Mouse (Mus musculus) ovary, postnatal 36 days (tissue): Measurements from ENCODE around the gene Fads1.

Experiments used
- DNase-seq: peaks from one replicate; pipeline ENCODE4 v3.0.0; 2022; ENCODE audit warnings: low spot score, mixed read lengths

Gene Fads1

GRCm38 (mm10) chr19:10176941-10177372 lies 5.7 kb upstream of the Fads1 start:
- DNase-seq: no peak

GRCm38 (mm10) chr19:10181225-10181624 lies 1.5 kb upstream of the Fads1 start:
- DNase-seq: no peak

- no peak for DNase-seq
Observed at GRCm38 (mm10) chr19:10182142-10182541, 546 bp upstream of the Fads1 start.

GRCm38 (mm10) chr19:10183299-10183983 lies 753 bp downstream of the Fads1 start:
- peak; percentile 66 for DNase-seq

DNA sequence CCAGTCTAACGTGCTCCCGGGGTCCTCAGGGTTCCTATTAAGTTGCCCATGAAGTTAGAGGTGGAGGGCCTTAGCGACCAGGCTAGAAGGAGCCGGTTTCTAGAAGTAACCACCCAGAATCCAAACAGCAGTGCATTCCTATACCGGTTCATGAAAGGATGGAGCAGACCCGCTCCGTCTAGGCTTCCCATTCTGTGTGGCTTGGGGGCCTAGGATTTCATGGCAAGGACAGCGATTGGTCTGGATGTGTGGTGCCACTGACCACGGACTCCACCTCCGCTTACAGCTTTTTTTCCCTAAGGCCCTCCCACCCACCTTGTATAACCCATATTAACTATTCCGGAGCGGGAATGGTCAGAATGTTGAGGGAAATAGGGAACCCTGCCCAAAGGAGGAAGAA lies 1.4 kb downstream of the Fads1 start:
- DNase-seq: no peak

DNA sequence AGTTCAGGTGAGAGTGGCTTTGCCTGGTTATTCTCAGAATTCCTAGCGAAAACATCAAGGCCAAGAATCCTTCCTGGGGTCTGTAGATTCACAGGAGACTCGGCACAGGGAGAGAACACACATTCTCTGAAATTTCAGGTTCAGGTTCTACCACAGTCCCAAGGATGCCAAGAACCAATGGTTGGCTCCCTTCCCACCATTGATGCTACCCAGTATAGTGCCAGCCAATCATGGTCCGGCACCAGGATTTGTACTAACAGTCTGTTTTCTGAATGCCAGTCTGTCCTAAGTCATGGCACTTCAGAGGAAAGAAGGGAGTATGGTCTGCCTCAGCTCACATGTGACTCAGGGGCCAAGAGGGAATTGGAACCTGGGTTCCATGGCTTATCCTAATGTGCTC lies 3.2 kb downstream of the Fads1 start:
- no peak for DNase-seq

GRCm38 (mm10) chr19:10186569-10186968 lies 3.9 kb downstream of the Fads1 start:
- no peak for DNase-seq

DNA sequence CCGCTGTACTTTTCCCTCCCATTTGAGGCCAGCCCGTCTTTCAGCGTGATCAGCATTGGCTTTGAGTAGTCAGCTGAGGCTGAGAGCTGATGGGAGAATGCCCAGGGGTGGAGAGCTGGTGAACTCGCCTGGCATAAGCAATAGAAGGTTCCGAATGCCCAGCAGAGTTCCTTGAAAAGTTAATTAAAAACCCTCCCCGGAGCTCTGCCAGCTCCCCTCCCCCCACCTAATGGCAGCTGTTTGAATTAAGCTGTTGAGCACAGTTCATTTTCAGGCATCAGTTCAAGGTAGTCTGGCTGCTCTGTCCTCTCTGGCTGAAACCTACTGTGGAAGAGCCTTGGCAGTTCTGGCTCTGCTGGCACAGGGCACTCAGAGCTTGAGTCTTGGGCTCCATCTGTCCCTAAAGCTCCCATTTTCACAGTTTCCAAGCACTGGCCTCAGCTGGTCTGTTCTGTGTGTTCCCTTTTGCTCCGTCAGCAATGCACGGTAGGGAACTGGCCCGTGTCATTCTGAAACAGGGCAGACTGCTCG lies 5.7 kb downstream of the Fads1 start:
- DNase-seq: peak; percentile 33

DNA sequence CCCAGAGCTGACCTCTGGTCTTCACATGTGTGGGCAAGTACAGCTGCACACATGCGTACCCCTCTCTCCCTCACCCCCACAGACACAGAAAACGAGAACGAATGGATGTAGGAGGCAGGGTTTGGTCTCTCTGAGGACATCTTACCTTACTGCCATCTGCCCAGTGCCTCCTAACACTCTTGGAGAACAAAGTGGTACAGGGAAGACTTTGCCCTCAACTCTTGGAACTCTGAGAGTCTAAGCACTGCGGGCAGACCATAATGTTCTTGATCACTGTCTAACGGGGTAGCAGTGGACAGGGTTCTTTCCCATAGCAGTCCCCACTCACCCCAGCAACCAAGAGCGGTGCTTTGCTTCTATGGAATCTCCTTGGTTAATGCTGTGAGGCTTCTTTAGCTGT lies 6.3 kb downstream of the Fads1 start:
- DNase-seq: no peak

- no peak for DNase-seq
Observed at GRCm38 (mm10) chr19:10189940-10190339, 7.3 kb downstream of the Fads1 start.

- DNase-seq: peak; percentile 61
Observed at GRCm38 (mm10) chr19:10190796-10191195, 8.1 kb downstream of the Fads1 start.

GRCm38 (mm10) chr19:10191326-10191725 lies 8.6 kb downstream of the Fads1 start:
- DNase-seq: no peak

DNA sequence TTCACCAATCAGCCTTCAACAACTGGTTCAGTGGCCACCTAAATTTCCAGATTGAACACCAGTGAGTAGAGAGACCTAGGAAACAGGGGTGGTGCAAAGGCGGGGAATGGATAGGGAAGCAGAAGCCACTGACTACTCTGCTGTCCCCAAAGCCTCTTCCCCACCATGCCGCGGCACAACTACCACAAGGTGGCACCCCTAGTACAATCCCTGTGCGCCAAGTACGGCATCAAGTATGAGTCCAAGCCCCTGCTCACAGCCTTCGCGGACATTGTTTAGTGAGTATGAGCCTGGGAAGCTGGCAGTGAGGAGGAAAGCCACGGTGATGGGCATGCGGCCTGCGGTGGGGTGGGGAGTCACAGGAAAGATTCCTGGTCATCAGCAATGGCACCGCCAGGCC lies 11.6 kb downstream of the Fads1 start:
- no peak for DNase-seq

DNA sequence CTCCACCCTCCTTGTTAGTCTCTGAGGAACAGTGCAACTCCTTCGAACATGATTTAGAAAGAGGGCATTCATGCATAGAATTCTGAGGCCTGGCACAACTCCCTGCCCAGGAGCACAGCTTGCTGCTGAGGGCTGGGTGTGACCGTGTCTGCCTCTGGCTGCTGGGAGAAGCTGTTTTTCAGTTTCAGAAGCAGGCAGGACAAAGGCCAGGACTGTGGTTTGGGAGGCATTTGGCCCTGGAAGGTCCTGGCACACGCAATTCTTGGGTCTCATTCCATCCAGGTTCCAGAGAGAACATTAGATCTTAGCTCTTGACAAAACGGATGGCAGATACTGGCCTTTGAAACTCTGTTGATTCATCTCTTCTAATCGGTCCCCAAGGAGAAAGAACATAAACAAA lies 12.6 kb downstream of the Fads1 start:
- DNase-seq: no peak

DNA sequence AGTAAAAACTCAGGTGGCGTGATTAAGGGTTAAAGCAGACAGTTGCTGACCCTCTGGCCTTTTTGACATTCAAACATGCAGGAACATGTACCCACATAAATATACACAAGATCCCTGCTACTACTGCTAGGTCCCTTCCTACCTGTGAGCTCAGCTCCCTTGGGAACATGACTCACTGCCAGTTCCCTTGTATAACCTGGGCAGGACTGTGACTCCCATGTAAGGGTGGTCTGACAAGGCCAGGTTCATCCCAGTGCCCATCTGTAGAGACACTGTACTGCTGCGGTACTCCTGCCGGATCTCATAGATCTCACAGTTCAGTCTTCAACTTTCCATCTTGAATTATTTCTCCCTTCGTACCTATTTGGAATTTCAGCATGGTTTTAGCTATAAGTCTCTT lies 14.4 kb downstream of the Fads1 start:
- no peak for DNase-seq

GRCm38 (mm10) chr19:10198286-10198685 lies 15.6 kb downstream of the Fads1 start:
- DNase-seq: no peak

- peak; percentile 74 for DNase-seq
Observed at GRCm38 (mm10) chr19:10198723-10199122, 16.0 kb downstream of the Fads1 start.

DNA sequence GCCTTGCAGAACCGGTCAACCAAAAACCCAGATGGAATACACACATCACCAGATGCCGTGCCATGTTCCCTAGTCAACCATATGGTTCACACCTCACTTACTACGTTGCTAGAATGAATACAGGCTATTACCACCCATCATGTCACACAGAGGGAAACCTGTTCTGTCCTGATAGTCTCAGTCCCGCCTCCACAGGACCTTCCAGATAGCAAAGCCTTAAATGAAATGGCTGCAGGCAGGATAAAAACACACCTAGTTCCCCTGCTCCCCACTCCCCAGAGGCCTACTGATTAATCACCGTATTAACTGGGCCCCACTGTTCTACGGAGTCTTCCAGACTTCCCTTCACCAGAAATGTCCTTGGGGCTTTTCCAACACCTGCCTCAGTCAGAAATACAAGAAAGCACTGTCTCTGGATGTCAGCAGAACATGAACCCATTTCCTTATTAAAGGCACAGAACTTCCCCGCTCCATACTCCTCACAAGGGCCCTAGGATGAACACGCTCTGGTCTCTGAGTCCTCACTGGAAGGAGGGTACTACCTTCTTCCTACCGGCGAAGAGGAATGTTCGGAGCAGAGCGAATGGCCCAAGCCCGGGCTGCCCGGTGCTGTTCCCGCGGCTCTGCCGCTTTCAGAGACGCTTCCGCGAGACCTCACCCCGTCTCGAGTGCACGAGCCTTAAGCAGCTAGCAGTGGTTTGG lies 20.6 kb downstream of the Fads1 start:
- DNase-seq: no peak

DNA sequence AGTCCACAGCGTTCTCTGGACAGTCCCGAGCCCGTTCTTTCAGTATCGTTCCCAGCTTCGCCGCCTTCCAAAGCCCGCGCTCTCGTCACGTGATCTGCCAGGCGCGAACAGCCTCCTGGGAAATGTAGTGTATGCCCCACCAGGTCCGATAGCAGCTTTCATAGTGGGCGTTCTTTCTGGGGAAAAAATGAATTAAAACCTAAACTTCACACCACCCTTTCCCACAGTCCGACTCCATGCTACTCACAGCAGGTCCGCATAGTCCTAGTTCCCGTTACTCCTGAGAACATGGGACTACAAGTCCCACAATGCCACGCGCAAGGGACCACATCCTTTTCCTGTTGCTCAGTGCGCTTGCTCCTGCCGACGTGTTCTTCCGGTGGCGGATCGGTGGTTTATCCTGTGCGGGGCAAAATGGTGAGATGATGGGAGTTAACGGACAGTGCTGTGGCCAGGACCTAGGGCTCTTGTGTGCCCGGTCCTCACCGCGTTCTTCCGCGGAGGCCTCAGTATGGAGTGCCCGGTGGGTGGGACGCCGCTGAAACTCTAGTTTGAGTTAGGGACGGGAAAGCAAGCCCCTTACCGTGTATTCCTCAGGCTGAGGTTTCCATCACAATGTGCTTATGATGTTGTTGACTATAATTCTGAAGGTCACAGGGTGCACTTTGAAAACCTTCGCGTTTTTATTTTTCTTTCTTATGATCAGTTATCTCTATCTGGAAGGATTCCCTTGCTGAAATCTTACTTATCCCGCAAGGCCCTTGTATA lies 21.3 kb downstream of the Fads1 start, which contains the start of the genes Tmem258 and Fen1:
Gene Tmem258 (plus strand): TSS at position 167 of the 768 bp plus-strand sequence.
Gene Fen1 (minus strand): TSS at position 322 of the 768 bp plus-strand sequence.
- DNase-seq: peak; percentile 86

- no peak for DNase-seq
Observed at GRCm38 (mm10) chr19:10204616-10205001, 21.9 kb downstream of the Fads1 start.

- no peak for DNase-seq
Observed at GRCm38 (mm10) chr19:10205051-10205450, 22.4 kb downstream of the Fads1 start.

GRCm38 (mm10) chr19:10208851-10209250 lies 26.2 kb downstream of the Fads1 start:
- DNase-seq: no peak

GRCm38 (mm10) chr19:10210885-10211284 lies 28.2 kb downstream of the Fads1 start:
- DNase-seq: no peak
